Mouse (Mus musculus) heart, postnatal 25 days (tissue): ENCODE measurements around the gene Trim10. TPM values are rescaled to one million over a fixed set of nuclear protein-coding genes. Genes with fewer than 3 reads are reported as not detected.

Experiments
- DNase-seq: peaks from one replicate; pipeline ENCODE4 v3.0.0; 2022; ENCODE audit warnings: low spot score
- intact Hi-C: fragments of 180-260 bp; cut with DNase I; formaldehyde crosslinking; loops from one replicate; pipeline ENCODE4 v1.15.1; 2025
- total RNA-seq, 2 experiments: library from RNA; stranded (reverse); gene quantifications; 2 replicates each; pipeline ENCODE4 v1.2.3; 2021

Gene Trim10
- total RNA-seq, result 1 to 10 TPM; 1.2 TPM

GRCm38 (mm10) chr17:36869284-36869954, at the start of gene Trim10:
Gene Trim10, plus strand, starts transcription at chr17:36869574.
- intact Hi-C loops, result no loop called here
- no peak for DNase-seq

- no peak for DNase-seq
- intact Hi-C loops, result loop anchor here (5.0 kb wide), 1 partner anchor 223 kb away; the partner anchor contains the start of gene Gabbr1
Observed at GRCm38 (mm10) chr17:36824005-36824404, 45.4 kb upstream of the Trim10 start.

- intact Hi-C loops, result loop anchor here (5.0 kb wide), 1 partner anchor 38 kb away; no protein-coding TSS in a partner anchor
- no peak for DNase-seq
Observed at GRCm38 (mm10) chr17:36825525-36825924, 43.8 kb upstream of the Trim10 start.

GRCm38 (mm10) chr17:36826002-36826401, 43.4 kb upstream of the Trim10 start:
- intact Hi-C loops, result loop anchor here (5.0 kb wide), 1 partner anchor 39 kb away; no protein-coding TSS in a partner anchor
- peak; percentile 55 for DNase-seq

- intact Hi-C loops, result loop anchor here (5.0 kb wide), 1 partner anchor 41 kb away; no protein-coding TSS in a partner anchor
- DNase-seq, result no peak
Observed at GRCm38 (mm10) chr17:36828488-36828887, 40.9 kb upstream of the Trim10 start.

GRCm38 (mm10) chr17:36830470-36830869, 38.9 kb upstream of the Trim10 start:
- DNase-seq, result no peak
- intact Hi-C loops, result no loop called here

GRCm38 (mm10) chr17:36832694-36833093, 36.7 kb upstream of the Trim10 start:
- DNase-seq, result no peak
- intact Hi-C loops, result no loop called here

GRCm38 (mm10) chr17:36835591-36836426, 33.6 kb upstream of the Trim10 start:
- intact Hi-C loops, result loop anchor here (5.0 kb wide), 1 partner anchor 121 kb away; the partner anchor contains the start of genes Znrd1 and Znrd1as
- DNase-seq, result peak; percentile 34

- intact Hi-C loops, result loop anchor here (5.0 kb wide), 1 partner anchor 121 kb away; the partner anchor contains the start of genes Znrd1 and Znrd1as
- DNase-seq, result no peak
Observed at GRCm38 (mm10) chr17:36836427-36836812, 33.0 kb upstream of the Trim10 start.

GRCm38 (mm10) chr17:36836874-36837647, 32.3 kb upstream of the Trim10 start, which contains the start of gene Trim26:
Gene Trim26, plus strand, starts transcription at chr17:36837134.
- peak; percentile 96 for DNase-seq
- intact Hi-C loops, result loop anchor here (5.0 kb wide), 1 partner anchor 120 kb away; the partner anchor contains the start of genes Znrd1 and Znrd1as

GRCm38 (mm10) chr17:36839001-36839400, 30.4 kb upstream of the Trim10 start:
- no peak for DNase-seq
- intact Hi-C loops, result loop anchor here (5.0 kb wide), 1 partner anchor 118 kb away; the partner anchor contains the start of genes Znrd1 and Znrd1as

- intact Hi-C loops, result loop anchor here (5.0 kb wide), 1 partner anchor 117 kb away; the partner anchor contains the start of genes Znrd1 and Znrd1as
- DNase-seq, result no peak
Observed at GRCm38 (mm10) chr17:36839931-36840330, 29.4 kb upstream of the Trim10 start.

GRCm38 (mm10) chr17:36840961-36841445, 28.4 kb upstream of the Trim10 start:
- no peak for DNase-seq
- intact Hi-C loops, result no loop called here

GRCm38 (mm10) chr17:36843696-36844095, 25.7 kb upstream of the Trim10 start:
- no peak for DNase-seq
- intact Hi-C loops, result no loop called here

GRCm38 (mm10) chr17:36844286-36844719, 25.1 kb upstream of the Trim10 start:
- intact Hi-C loops, result no loop called here
- DNase-seq, result no peak

- DNase-seq, result no peak
- intact Hi-C loops, result no loop called here
Observed at GRCm38 (mm10) chr17:36844725-36845124, 24.6 kb upstream of the Trim10 start.

- no peak for DNase-seq
- intact Hi-C loops, result no loop called here
Observed at GRCm38 (mm10) chr17:36848911-36849310, 20.5 kb upstream of the Trim10 start.

GRCm38 (mm10) chr17:36849992-36850391, 19.4 kb upstream of the Trim10 start:
- intact Hi-C loops, result no loop called here
- DNase-seq, result no peak

GRCm38 (mm10) chr17:36851200-36851599, 18.2 kb upstream of the Trim10 start:
- no peak for DNase-seq
- intact Hi-C loops, result no loop called here
